Mouse (Mus musculus) liver, embryonic 14.5 days (tissue): ENCODE results near the gene Pole3.

Experiments
- CTCF ChIP-seq: IDR thresholded peaks from 2 replicates; pipeline ENCODE4 v1.5.1; 2016; ENCODE audit warnings: antibody characterized with exemption, low read depth, control low read depth
- EP300 ChIP-seq: IDR thresholded peaks from 2 replicates; pipeline ENCODE4 v1.6.1; 2016; ENCODE audit warnings: antibody characterized with exemption, low read depth

- TF ChIP-seq EP300 = no peak
- peak; percentile 70 for TF ChIP-seq CTCF
Measured at GRCm38 (mm10) chr4:62560963-62561629, 36.2 kb upstream of the Pole3 start.
